Mouse (Mus musculus) bone marrow macrophage, adult 2 months (primary cell): Measurements from ENCODE around the gene Nup214.

Source experiments
- CTCF ChIP-seq: IDR thresholded peaks from 2 replicates; pipeline ENCODE4 v1.5.1; 2012; ENCODE audit warnings: low read depth, mild to moderate bottlenecking, low read length, moderate library complexity
- POLR2A ChIP-seq: IDR thresholded peaks from 2 replicates; pipeline ENCODE4 v1.6.1; 2012; ENCODE audit warnings: mild to moderate bottlenecking, low read depth, low read length, borderline replicate concordance

DNA sequence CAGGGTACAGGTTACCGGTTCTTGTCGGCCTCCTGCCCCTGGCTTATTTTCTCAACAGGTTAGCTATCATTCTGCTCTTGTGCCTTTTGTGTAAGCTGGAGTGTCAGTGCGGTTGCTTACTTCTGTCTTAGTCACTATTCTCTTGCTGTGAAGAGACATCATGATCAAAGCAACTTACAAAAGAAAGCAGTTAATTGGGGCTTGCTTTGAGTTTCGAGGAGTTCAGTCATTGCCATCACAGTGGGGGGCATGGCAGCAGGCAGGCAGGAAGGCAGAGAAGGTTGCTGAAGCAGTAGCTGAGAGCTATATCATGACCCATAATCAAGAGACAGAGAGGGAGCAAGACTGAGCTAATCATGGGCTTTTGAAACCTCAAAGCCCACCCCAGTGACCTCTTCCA is 39.7 kb upstream of the Nup214 start:
- no peak for TF ChIP-seq CTCF
- TF ChIP-seq POLR2A, result no peak
